Mouse (Mus musculus): Measurements from ENCODE around the gene Ap5m1.
A peak's percentile ranks its signal among the peaks of the same experiment; 100 is the strongest.

Gene Ap5m1

GRCm38 (mm10) chr14:49127162-49127779 lies 61.4 kb downstream of the Ap5m1 start:
- DNase-seq (ENCODE audit: low spot score): peak; percentile 46

- no peak for DNase-seq (ENCODE audit: low spot score)
These were observed 62.8 kb downstream of the Ap5m1 start for GRCm38 (mm10) chr14:49128544-49129263.

GRCm38 (mm10) chr14:49132391-49132790 lies 66.5 kb downstream of the Ap5m1 start:
- no peak for DNase-seq (ENCODE audit: low spot score)

GRCm38 (mm10) chr14:49138171-49138570 lies 72.3 kb downstream of the Ap5m1 start:
- no peak for DNase-seq (ENCODE audit: low spot score)

- DNase-seq (ENCODE audit: low spot score): no peak
These were observed 74.9 kb downstream of the Ap5m1 start for GRCm38 (mm10) chr14:49140756-49141155.
